Comparison of ENCODE assay signal across 8 mouse cellular contexts in the genomic region with DNA sequence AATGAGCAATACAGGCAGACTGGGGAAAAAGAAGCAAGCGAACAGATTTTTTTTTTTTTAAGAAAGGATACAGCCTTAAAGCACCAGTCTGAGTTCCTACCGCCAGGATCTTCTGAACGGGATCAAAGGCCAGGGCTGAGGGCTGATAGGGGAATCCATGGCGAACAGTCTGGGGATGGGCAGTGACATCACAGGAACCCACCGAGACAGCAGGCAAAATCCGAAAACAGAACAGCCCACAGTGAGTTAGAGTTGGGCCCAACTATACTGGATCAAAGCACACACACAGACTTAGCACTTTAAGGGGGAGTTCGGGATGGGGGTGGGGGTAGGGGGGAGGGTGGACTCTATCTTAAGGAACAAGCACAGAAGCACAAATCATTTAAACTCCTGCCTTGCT. TPM values are rescaled to one million over a fixed set of nuclear protein-coding genes. Genes with fewer than 3 reads are reported as not detected.
DNase-seq lines count a peak whose midpoint lies in the region; ATAC-seq and TF ChIP-seq lines count a peak whose summit lies in the region.

No protein-coding gene starts in this region.

- peak; percentile 13 for DNase-seq in CD4-positive, CD25-positive, alpha-beta regulatory T cell, adult 2 months (ENCODE audit: low read depth, low spot score)
- DNase-seq in 3T3-L1 (ENCODE audit: low read depth, low spot score): peak; percentile 20
- DNase-seq in forebrain, embryonic 14.5 days (ENCODE audit: low spot score): no peak
- DNase-seq in liver, embryonic 14.5 days (ENCODE audit: low read depth in 3 of 3, low spot score in 3 of 3): no peak
- DNase-seq in yolk sac, embryonic 10.5 days (ENCODE audit: low spot score): peak; percentile 18
- no peak for DNase-seq in adrenal gland, postnatal 25 days
- no peak for DNase-seq in gastrocnemius, postnatal 14 days

- no peaks in the 10 kb centered on the region for H3K36me3 ChIP-seq in forebrain, embryonic 14.5 days (ENCODE audit: control insufficient read depth, insufficient read depth, low read length)
- no peaks in the 10 kb centered on the region; the same call in 1 of the 2 replicates for H3K36me3 ChIP-seq in liver, embryonic 14.5 days (replicated peaks; ENCODE audit: control insufficient read depth, insufficient read depth, low read depth)

- no peaks in the 10 kb centered on the region for H3K27me3 ChIP-seq in forebrain, embryonic 14.5 days (replicated peaks; ENCODE audit: control insufficient read depth, insufficient read depth, low read length)
- H3K27me3 ChIP-seq in liver, embryonic 14.5 days (ENCODE audit: control insufficient read depth, insufficient read depth, low read length): no peaks in the 10 kb centered on the region

- H3K4me1 ChIP-seq in forebrain, embryonic 14.5 days (ENCODE audit: control insufficient read depth, insufficient read depth, low read length): peaks cover 7% of the 10 kb centered on the region
- H3K4me1 ChIP-seq in liver, embryonic 14.5 days (replicated peaks; ENCODE audit: control insufficient read depth in 2 of 2, insufficient read depth in 2 of 2, low read length in 1 of 2): peaks cover 3 to 8% of the 10 kb centered on the region in 2 experiments

- intact Hi-C loops in gastrocnemius, postnatal 14 days (cut with DNase I; ENCODE audit: low total_unique reads): no loop called here

- H3K4me2 ChIP-seq in forebrain, embryonic 14.5 days (ENCODE audit: low read length): peak overlapping the region; percentile 95
- H3K4me2 ChIP-seq in liver, embryonic 14.5 days (ENCODE audit: low read depth): peak overlapping the region; percentile 99

- TF ChIP-seq CTCF in liver, embryonic 14.5 days (IDR thresholded peaks at IDR 0.05; ENCODE audit: low read depth): no peak

- H3K9ac ChIP-seq in forebrain, embryonic 14.5 days (ENCODE audit: low read length): peak overlapping the region; percentile 95
- no peak overlapping the region for H3K9ac ChIP-seq in liver, embryonic 14.5 days (replicated peaks)

- 4% methylated on average over 7 of the region's 7 CpGs for WGBS in forebrain, embryonic 14.5 days
- WGBS in liver, embryonic 14.5 days (ENCODE audit: insufficient replicate concordance): 19% methylated on average over 7 of the region's 7 CpGs

- no peak for TF ChIP-seq EP300 in liver, embryonic 14.5 days (IDR thresholded peaks at IDR 0.05; ENCODE audit: low read depth)

- H3K27ac ChIP-seq in forebrain, embryonic 14.5 days (ENCODE audit: low read depth, low read length): no peak overlapping the region
- no peak overlapping the region for H3K27ac ChIP-seq in liver, embryonic 14.5 days

- peak overlapping the region; percentile 84 for H3K4me3 ChIP-seq in forebrain, embryonic 14.5 days (ENCODE audit: low read depth, low read length)
- H3K4me3 ChIP-seq in liver, embryonic 14.5 days (ENCODE audit: insufficient read depth in 1 of 2, low read depth in 2 of 2, low read length in 2 of 2): peak overlapping the region; percentile 47 to 75

- no peaks in the 10 kb centered on the region for H3K9me3 ChIP-seq in forebrain, embryonic 14.5 days (replicated peaks; ENCODE audit: control insufficient read depth, low read length)
- H3K9me3 ChIP-seq in liver, embryonic 14.5 days (ENCODE audit: control insufficient read depth, low read length): no peaks in the 10 kb centered on the region

- ATAC-seq in CD4-positive, CD25-positive, alpha-beta regulatory T cell, adult 4 months: no peak
- no peak for ATAC-seq in forebrain, embryonic 14.5 days
- ATAC-seq in liver, embryonic 14.5 days (ENCODE audit: insufficient read depth): no peak

RNA-seq across cellular contexts. Expression of gene Stxbp5, which starts 1.8 kb away (rescaled TPM):
- polyA plus RNA-seq in CD4-positive, CD25-positive, alpha-beta regulatory T cell, adult 4 months (2017; shearing (Covaris generic)): 10 to 100 TPM; 10.0 to 10.4 TPM
- 5.8 and 8.0 TPM in 2 replicates for polyA plus RNA-seq in forebrain, embryonic 14.5 days (2014; fragmentation: Nextera tagmentation; extraction: Ambion mirVana)
- polyA plus RNA-seq in liver, embryonic 14.5 days (2012; rRNA removed): 3.2 and 4.6 TPM in 2 replicates
- polyA plus RNA-seq in liver, embryonic 14.5 days (2014; fragmentation: Nextera tagmentation; extraction: Ambion mirVana): 3.3 and 4.4 TPM in 2 replicates
- total RNA-seq in adrenal gland, postnatal 25 days (2021): 41.2 and 42.6 TPM in 2 replicates
- 1 to 10 TPM; 5.2 to 6.6 TPM for total RNA-seq in gastrocnemius, postnatal 14 days (2021)

Comparison
In these comparisons a context has a peak if more than half of its experiments do, and no peak if none do; other contexts are left out.
1. DNase-seq: peak in CD4-positive, CD25-positive, alpha-beta regulatory T cell, adult 2 months (single experiment), 3T3-L1 (single experiment) and yolk sac, embryonic 10.5 days (single experiment); none in forebrain, embryonic 14.5 days (single experiment), liver, embryonic 14.5 days (0 of 3), adrenal gland, postnatal 25 days (single experiment) and gastrocnemius, postnatal 14 days (single experiment).